Mouse (Mus musculus) ES-Bruce4 (cell line): ENCODE results near the gene Pprc1.

Source experiments
- CTCF ChIP-seq: IDR thresholded peaks from one replicate; pipeline ENCODE4 v1.8.1; 2011; ENCODE audit warnings: low read depth, low read length
- EP300 ChIP-seq: IDR thresholded peaks from 2 replicates; pipeline ENCODE4 v1.6.1; 2011; ENCODE audit warnings: low read depth, low read length; ENCODE audit not compliant: insufficient read depth
- POLR2A ChIP-seq: IDR thresholded peaks from one replicate; pipeline ENCODE4 v1.8.1; 2011; ENCODE audit warnings: low read length; ENCODE audit not compliant: insufficient read depth

DNA sequence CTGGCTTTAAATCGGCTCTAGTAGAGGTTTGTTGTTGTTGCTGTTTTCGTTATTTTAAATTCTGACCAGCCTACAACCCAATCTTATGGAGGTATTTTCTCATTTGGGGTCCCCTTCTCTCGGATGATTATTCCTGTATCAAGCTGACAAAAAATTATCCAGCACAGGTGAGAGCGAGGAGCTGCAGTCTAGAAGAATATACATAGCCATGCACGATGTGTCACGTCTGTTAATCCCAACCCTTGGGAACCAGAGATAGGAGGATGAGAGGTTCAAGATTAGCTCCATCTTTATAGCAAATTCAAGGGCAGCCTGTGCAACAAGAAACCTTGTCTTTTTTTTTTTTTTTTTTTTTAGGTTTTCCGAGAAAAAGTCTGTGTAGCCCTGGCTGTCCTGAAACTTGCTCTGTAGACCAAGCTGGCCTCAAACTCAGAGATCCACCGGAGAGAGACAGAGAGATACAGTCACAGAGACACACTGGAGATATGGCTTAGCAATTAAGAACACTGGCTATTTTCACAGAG lies 45.9 kb upstream of the Pprc1 start:
- TF ChIP-seq POLR2A (no peak), CTCF (no peak), EP300 (no peak)
